22 mouse cellular contexts compared by ENCODE assay signal in the genomic region with DNA sequence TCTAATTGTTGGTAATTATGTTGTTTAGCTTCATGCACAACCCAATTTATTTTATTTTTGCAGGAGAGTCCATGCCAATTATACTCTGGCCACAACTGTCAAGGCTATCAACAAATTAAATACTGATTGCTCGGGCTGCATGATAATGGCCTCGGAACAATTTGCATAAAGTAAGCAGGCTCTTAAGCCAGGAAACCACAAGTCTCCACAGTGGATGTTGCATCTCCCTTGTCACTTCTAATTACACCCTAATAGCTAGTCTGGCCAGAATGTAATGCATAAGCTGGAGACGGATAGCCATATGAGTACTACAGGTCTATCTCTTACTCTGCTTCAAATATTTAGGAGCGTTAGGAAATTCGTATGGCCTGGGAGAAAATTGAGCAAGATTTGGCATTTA.
DNase-seq lines count a peak whose midpoint lies in the region; ATAC-seq lines count a peak whose summit lies in the region.
"Had no signal": no experiment of that assay in that cellular context is flagged by ENCODE, and none has a peak within 500 bp of the region (broad histone marks: within the 10 kb centered on the region; RNA-seq: fewer than 3 reads in every experiment).

No protein-coding gene starts in this region.

- 62% methylated on average over 5 of the region's 5 CpGs for WGBS in neural tube, embryonic 12.5 days
- WGBS in forebrain, embryonic 16.5 days = 21% methylated on average over 5 of the region's 5 CpGs
- WGBS in midbrain, embryonic 12.5 days = 71% methylated on average over 5 of the region's 5 CpGs
- WGBS in neural tube, embryonic 14.5 days = 45% methylated on average over 5 of the region's 5 CpGs

- H3K4me1 ChIP-seq in neural tube, embryonic 12.5 days = no peaks in the 10 kb centered on the region
- peaks cover 4% of the 10 kb centered on the region; the same call in 1 of the 2 replicates for H3K4me1 ChIP-seq in forebrain, embryonic 16.5 days (replicated peaks; ENCODE audit: control insufficient read depth, insufficient read depth, low read length)
- 0 out of 2 replicates have a peak, but pooled peaks cover 3% of the 10 kb centered on the region for H3K4me1 ChIP-seq in midbrain, embryonic 12.5 days
- H3K4me1 ChIP-seq in neural tube, embryonic 14.5 days (ENCODE audit: control insufficient read depth, insufficient read depth, low read length) = no peaks in the 10 kb centered on the region
- H3K4me1 ChIP-seq: intestine, embryonic 15.5 days; stomach, embryonic 15.5 days had no signal

- no peak overlapping the region for H3K9ac ChIP-seq in neural tube, embryonic 12.5 days
- H3K9ac ChIP-seq in forebrain, embryonic 16.5 days (replicated peaks; ENCODE audit: low read depth, low read length) = no peak overlapping the region
- H3K9ac ChIP-seq in midbrain, embryonic 12.5 days (replicated peaks) = no peak overlapping the region
- no peak overlapping the region for H3K9ac ChIP-seq in neural tube, embryonic 14.5 days (replicated peaks; ENCODE audit: low read depth, low read length)
- H3K9ac ChIP-seq: intestine, embryonic 15.5 days; stomach, embryonic 15.5 days had no signal

- peak; percentile 55; the same call in 1 of the 2 replicates for ATAC-seq in neural tube, embryonic 12.5 days (ENCODE audit: low FRiP score, low read depth)
- peak; percentile 85 for ATAC-seq in forebrain, embryonic 16.5 days
- ATAC-seq in midbrain, embryonic 12.5 days (ENCODE audit: low FRiP score, low read depth) = peak; percentile 55
- peak; percentile 52; the same call in 1 of the 2 replicates for ATAC-seq in neural tube, embryonic 14.5 days (ENCODE audit: low read depth)
- ATAC-seq: intestine, embryonic 15.5 days; lung, postnatal 0 days had no signal

- no peak for DNase-seq in neural tube, embryonic 10.5 days (ENCODE audit: extremely low spot score, low spot score)
- no peak for DNase-seq in embryo, embryonic 9.5 days (ENCODE audit: extremely low spot score)
- DNase-seq in lung, postnatal 36 days = no peak
- no peak for DNase-seq in gastrocnemius, adult 8-10 months (ENCODE audit: low spot score in 2 of 2)
- DNase-seq: adrenal gland, adult 2 months; cerebellum, adult 9-11 months; gastrocnemius, adult 2 months; heart, adult 18-20 months; heart, postnatal 36 days; kidney, adult 9 months; kidney, postnatal 25 days; left cerebral cortex, postnatal 4 days; liver; thymus, adult 18-20 months had no signal

- H3K9me3 ChIP-seq in neural tube, embryonic 12.5 days = no peaks in the 10 kb centered on the region
- H3K9me3 ChIP-seq in forebrain, embryonic 16.5 days (ENCODE audit: control insufficient read depth, low read length) = no peaks in the 10 kb centered on the region
- no peaks in the 10 kb centered on the region for H3K9me3 ChIP-seq in midbrain, embryonic 12.5 days
- no peaks in the 10 kb centered on the region for H3K9me3 ChIP-seq in neural tube, embryonic 14.5 days (ENCODE audit: control insufficient read depth, low read length)
- H3K9me3 ChIP-seq: intestine, embryonic 15.5 days; stomach, embryonic 15.5 days had no signal

- H3K36me3 ChIP-seq in neural tube, embryonic 12.5 days = no peaks in the 10 kb centered on the region
- no peaks in the 10 kb centered on the region for H3K36me3 ChIP-seq in forebrain, embryonic 16.5 days (ENCODE audit: control insufficient read depth, insufficient read depth)
- H3K36me3 ChIP-seq in midbrain, embryonic 12.5 days = no peaks in the 10 kb centered on the region
- no peaks in the 10 kb centered on the region for H3K36me3 ChIP-seq in neural tube, embryonic 14.5 days (ENCODE audit: control insufficient read depth, insufficient read depth, low read length)
- H3K36me3 ChIP-seq: intestine, embryonic 15.5 days; stomach, embryonic 15.5 days had no signal

- H3K27me3 ChIP-seq in neural tube, embryonic 12.5 days (replicated peaks) = no peaks in the 10 kb centered on the region
- H3K27me3 ChIP-seq in forebrain, embryonic 16.5 days (replicated peaks; ENCODE audit: control insufficient read depth, insufficient read depth, low read length) = no peaks in the 10 kb centered on the region
- H3K27me3 ChIP-seq in midbrain, embryonic 12.5 days = no peaks in the 10 kb centered on the region
- H3K27me3 ChIP-seq in neural tube, embryonic 14.5 days (ENCODE audit: control insufficient read depth, insufficient read depth, low read length) = no peaks in the 10 kb centered on the region
- H3K27me3 ChIP-seq: intestine, embryonic 15.5 days; stomach, embryonic 15.5 days had no signal

- H3K4me2 ChIP-seq in neural tube, embryonic 12.5 days (replicated peaks) = no peak overlapping the region
- H3K4me2 ChIP-seq in forebrain, embryonic 16.5 days (ENCODE audit: low read length) = no peak overlapping the region
- H3K4me2 ChIP-seq in midbrain, embryonic 12.5 days (replicated peaks) = no peak overlapping the region
- no peak overlapping the region for H3K4me2 ChIP-seq in neural tube, embryonic 14.5 days (ENCODE audit: low read depth, low read length)
- H3K4me2 ChIP-seq: intestine, embryonic 15.5 days; stomach, embryonic 15.5 days had no signal

- no peak overlapping the region for H3K4me3 ChIP-seq in neural tube, embryonic 12.5 days
- no peak overlapping the region for H3K4me3 ChIP-seq in forebrain, embryonic 16.5 days (replicated peaks; ENCODE audit: low read length)
- no peak overlapping the region for H3K4me3 ChIP-seq in midbrain, embryonic 12.5 days
- no peak overlapping the region for H3K4me3 ChIP-seq in neural tube, embryonic 14.5 days (ENCODE audit: low read depth, low read length)
- H3K4me3 ChIP-seq: gastrocnemius, adult 2 months; intestine, embryonic 15.5 days; myocyte; stomach, embryonic 15.5 days had no signal

- no peak overlapping the region for H3K27ac ChIP-seq in neural tube, embryonic 12.5 days
- H3K27ac ChIP-seq in forebrain, embryonic 16.5 days (ENCODE audit: low read length) = no peak overlapping the region
- H3K27ac ChIP-seq in midbrain, embryonic 12.5 days (replicated peaks) = no peak overlapping the region
- no peak overlapping the region for H3K27ac ChIP-seq in neural tube, embryonic 14.5 days (ENCODE audit: low read depth, low read length)
- H3K27ac ChIP-seq: gastrocnemius, adult 2 months; intestine, embryonic 15.5 days; stomach, embryonic 15.5 days had no signal
